Mouse (Mus musculus): ENCODE measurements around the gene Hoxa10. TPM values are rescaled to one million over a fixed set of nuclear protein-coding genes. Genes with fewer than 3 reads are reported as not detected.

Gene Hoxa10
- polyA plus RNA-seq, 1 experiment from 2014 or later: 10.0 TPM

DNA sequence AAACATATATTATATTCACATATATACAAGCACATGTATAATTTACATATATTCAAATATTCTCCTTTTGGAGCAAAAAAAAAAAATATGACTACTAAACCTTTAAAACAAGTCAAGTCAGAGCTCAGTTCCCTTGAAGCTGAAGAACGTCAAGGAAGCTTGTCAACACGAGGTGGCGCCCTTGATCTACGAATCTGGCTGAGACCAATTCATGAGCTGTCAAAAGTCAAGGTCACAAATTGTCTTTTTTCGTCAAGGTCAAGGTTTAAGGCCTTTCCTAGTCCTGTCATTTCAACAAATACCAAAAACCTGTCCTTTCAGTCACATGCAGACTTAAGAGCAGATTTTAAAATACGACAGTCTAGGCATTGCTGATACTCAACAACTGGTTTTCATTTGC lies 16.3 kb upstream of the Hoxa10 start:
- H3K4me2 ChIP-seq (ENCODE audit: low read depth, low read length): no peak overlapping the region
- H3K9ac ChIP-seq (ENCODE audit: low read depth, low read length): no peak overlapping the region
- no peaks in the 10 kb centered on the region for H3K9me3 ChIP-seq (ENCODE audit: control insufficient read depth, low read length)
- no peaks in the 10 kb centered on the region for H3K36me3 ChIP-seq (ENCODE audit: control insufficient read depth, insufficient read depth, low read length)
- 2% methylated on average over 6 of the region's 6 CpGs for WGBS
- H3K4me1 ChIP-seq (ENCODE audit: control insufficient read depth, insufficient read depth, low read length): peaks cover 11% of the 10 kb centered on the region
- no peak overlapping the region for H3K27ac ChIP-seq (ENCODE audit: low read length)
- peaks cover 63% of the 10 kb centered on the region for H3K27me3 ChIP-seq (replicated peaks; ENCODE audit: control insufficient read depth, insufficient read depth, low read length)
- no peak overlapping the region for H3K4me3 ChIP-seq (ENCODE audit: low read length)
- ATAC-seq: no peak

DNA sequence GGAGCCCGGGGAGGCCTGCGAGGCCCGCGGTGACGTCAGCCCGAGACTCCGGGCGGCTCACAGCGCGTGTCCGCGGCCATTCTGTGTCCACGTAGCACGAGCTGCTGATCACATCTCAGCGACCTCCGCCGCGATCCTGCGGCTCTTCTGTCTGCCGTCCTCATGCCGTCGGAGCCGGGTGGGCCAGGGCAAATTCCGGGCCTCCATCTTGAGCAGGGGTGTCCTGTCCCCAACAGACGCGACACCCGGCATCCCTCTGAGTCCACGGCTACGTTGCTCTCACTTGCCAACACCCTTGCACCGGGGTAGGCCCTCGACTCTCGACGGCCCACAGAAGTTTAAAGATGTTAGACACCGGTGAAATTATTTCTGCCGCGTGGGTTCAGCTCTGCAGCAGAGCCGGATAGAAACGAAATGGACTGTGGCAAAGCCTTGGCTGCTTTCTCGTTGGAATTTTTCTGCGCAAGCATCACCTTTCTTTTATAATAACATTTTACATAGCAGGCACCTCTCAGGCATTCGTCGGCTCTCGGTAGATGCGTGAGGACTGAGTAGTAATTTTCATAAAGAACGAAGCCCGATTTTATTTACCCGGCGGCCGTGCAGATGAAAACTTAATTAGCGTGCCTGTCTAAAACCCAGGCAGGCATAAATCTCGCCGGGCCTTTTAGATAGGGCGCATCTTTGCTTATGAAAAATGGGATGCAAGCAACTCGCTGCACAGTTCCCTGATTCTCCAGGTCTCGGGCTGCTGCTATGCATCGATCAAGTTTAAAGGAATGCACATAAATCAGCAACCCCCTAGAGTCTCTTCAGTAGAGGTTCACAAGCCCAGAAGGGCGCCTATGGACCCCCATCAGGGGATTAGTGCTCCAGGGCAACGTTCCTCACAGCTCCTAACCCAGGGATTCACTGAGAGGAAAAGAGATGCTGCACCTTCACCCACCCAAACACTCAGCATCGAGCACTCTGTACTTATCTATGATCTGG lies 13.2 kb upstream of the Hoxa10 start:
- Histone ChIP-seq H3K27ac (ENCODE audit: low read length) (no peak overlapping the region), H3K9me3 (ENCODE audit: control insufficient read depth, low read length) (no peaks in the 10 kb centered on the region), H3K4me2 (ENCODE audit: low read depth, low read length) (peak overlapping the region; percentile 14; the same call in 1 of the 2 replicates), H3K4me1 (ENCODE audit: control insufficient read depth, insufficient read depth, low read length) (no peaks in the 10 kb centered on the region), H3K9ac (ENCODE audit: low read depth, low read length) (no peak overlapping the region), H3K36me3 (ENCODE audit: control insufficient read depth, insufficient read depth, low read length) (no peaks in the 10 kb centered on the region), H3K27me3 (replicated peaks; ENCODE audit: control insufficient read depth, insufficient read depth, low read length) (peaks cover 58% of the 10 kb centered on the region), H3K4me3 (ENCODE audit: low read length) (0 out of 2 replicates have a peak overlapping the region, but pooled peaks have one; percentile 2)
- no peak for ATAC-seq
- 3% methylated on average over 59 of the region's 59 CpGs for WGBS

- Histone ChIP-seq H3K27me3 (replicated peaks; ENCODE audit: control insufficient read depth, insufficient read depth, low read length) (peaks cover 63% of the 10 kb centered on the region), H3K9me3 (ENCODE audit: control insufficient read depth, low read length) (no peaks in the 10 kb centered on the region), H3K4me3 (ENCODE audit: low read length) (no peak overlapping the region), H3K9ac (ENCODE audit: low read depth, low read length) (no peak overlapping the region), H3K4me1 (ENCODE audit: control insufficient read depth, insufficient read depth, low read length) (no peaks in the 10 kb centered on the region), H3K4me2 (ENCODE audit: low read depth, low read length) (no peak overlapping the region), H3K36me3 (ENCODE audit: control insufficient read depth, insufficient read depth, low read length) (no peaks in the 10 kb centered on the region), H3K27ac (ENCODE audit: low read length) (no peak overlapping the region)
- 2% methylated on average over 35 of the region's 35 CpGs for WGBS
- ATAC-seq: no peak
Measured at GRCm38 (mm10) chr6:52252775-52253376, 12.2 kb upstream of the Hoxa10 start.

DNA sequence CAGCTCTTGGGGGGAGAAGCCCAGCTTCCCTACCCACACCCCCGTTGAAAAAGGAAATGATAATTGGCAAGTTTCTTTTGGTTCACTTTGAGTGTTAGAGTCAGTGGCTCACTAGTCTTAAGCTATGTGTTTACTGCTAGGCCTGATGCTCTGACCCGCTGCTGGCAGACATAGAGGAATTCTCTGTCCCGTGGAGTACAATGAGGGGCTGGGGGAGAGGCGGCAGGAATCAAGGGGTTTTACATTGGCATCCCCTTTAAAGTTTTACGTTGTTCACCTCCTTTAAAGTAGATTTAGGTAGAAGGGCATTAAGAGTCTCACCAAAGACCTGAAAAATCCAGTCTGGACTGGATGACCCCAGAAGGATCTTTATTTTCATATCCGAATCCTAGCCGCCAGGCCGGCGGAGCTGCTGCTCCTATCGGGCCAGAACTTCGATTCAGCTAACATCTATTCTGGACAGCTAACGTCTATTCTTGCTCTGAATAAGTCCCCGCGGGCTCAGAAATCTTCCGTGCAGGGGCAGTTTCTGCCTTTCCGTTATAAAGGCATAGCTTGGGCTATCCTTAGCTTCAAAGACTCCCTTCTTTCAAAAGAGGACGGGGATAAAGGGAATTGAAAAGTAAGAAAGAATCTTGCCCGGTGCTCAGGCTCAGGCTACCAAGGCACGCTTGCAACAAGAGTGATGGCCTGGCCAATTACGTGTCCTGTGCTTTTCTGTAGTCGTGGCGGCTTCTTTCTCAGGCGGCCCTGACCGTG lies 11.5 kb upstream of the Hoxa10 start:
- Histone ChIP-seq H3K4me3 (ENCODE audit: low read length) (no peak overlapping the region), H3K4me2 (ENCODE audit: low read depth, low read length) (no peak overlapping the region), H3K27me3 (replicated peaks; ENCODE audit: control insufficient read depth, insufficient read depth, low read length) (peaks cover 66% of the 10 kb centered on the region), H3K9ac (ENCODE audit: low read depth, low read length) (no peak overlapping the region), H3K9me3 (ENCODE audit: control insufficient read depth, low read length) (no peaks in the 10 kb centered on the region), H3K4me1 (ENCODE audit: control insufficient read depth, insufficient read depth, low read length) (no peaks in the 10 kb centered on the region), H3K36me3 (ENCODE audit: control insufficient read depth, insufficient read depth, low read length) (no peaks in the 10 kb centered on the region), H3K27ac (ENCODE audit: low read length) (no peak overlapping the region)
- no peak for ATAC-seq
- WGBS: 4% methylated on average over 24 of the region's 24 CpGs

DNA sequence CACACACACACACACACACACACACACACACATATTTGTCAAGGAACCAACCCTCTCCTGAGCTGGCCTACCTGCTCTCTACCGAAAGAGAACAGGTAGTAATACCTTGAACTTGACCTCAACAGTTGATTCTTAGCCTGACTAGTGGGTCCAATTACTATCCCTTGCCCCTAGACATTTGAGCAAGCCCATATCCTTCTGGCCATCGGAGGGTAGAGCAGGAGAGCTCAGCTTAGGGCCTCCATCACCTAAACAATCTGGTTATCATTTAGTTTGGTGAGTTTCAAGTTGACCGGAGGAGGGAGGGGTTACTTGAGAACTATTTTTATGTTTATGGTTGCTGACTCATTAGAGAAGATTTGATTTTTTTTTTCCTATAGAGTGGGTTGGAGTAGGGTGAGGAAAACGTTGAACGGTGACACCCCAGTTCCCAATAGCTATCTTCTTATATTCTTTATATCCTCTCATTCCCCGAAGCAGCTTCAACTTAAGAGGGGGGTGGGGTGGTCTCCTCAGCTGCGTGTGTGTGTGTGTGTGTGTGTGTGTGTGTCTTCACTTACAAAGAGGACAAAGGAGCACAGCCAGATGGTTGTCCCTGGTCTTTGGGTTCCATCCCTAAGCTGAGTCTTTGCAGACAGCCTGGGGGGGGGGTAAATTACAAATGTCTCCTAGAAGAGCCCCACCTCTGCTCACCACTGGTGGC lies 10.7 kb upstream of the Hoxa10 start:
- Histone ChIP-seq H3K4me3 (ENCODE audit: low read length) (no peak overlapping the region), H3K36me3 (ENCODE audit: control insufficient read depth, insufficient read depth, low read length) (no peaks in the 10 kb centered on the region), H3K27ac (ENCODE audit: low read length) (no peak overlapping the region), H3K27me3 (replicated peaks; ENCODE audit: control insufficient read depth, insufficient read depth, low read length) (peaks cover 69% of the 10 kb centered on the region), H3K9ac (ENCODE audit: low read depth, low read length) (no peak overlapping the region), H3K4me1 (ENCODE audit: control insufficient read depth, insufficient read depth, low read length) (no peaks in the 10 kb centered on the region), H3K4me2 (ENCODE audit: low read depth, low read length) (no peak overlapping the region), H3K9me3 (ENCODE audit: control insufficient read depth, low read length) (no peaks in the 10 kb centered on the region)
- 0 out of 2 replicates have a peak, but pooled peaks have one; percentile 7 for ATAC-seq
- WGBS: 14% methylated on average over 7 of the region's 7 CpGs

- no peaks in the 10 kb centered on the region for H3K4me1 ChIP-seq (ENCODE audit: control insufficient read depth, insufficient read depth, low read length)
- no peak overlapping the region for H3K9ac ChIP-seq (ENCODE audit: low read depth, low read length)
- peaks cover 77% of the 10 kb centered on the region for H3K27me3 ChIP-seq (replicated peaks; ENCODE audit: control insufficient read depth, insufficient read depth, low read length)
- no peak overlapping the region for H3K4me2 ChIP-seq (ENCODE audit: low read depth, low read length)
- no peak overlapping the region for H3K4me3 ChIP-seq (ENCODE audit: low read length)
- H3K36me3 ChIP-seq (ENCODE audit: control insufficient read depth, insufficient read depth, low read length): no peaks in the 10 kb centered on the region
- WGBS: 6% methylated on average over 4 of the region's 4 CpGs
- no peak for ATAC-seq
- H3K27ac ChIP-seq (ENCODE audit: low read length): no peak overlapping the region
- no peaks in the 10 kb centered on the region for H3K9me3 ChIP-seq (ENCODE audit: control insufficient read depth, low read length)
Measured at GRCm38 (mm10) chr6:52249826-52250225, 9.2 kb upstream of the Hoxa10 start.

DNA sequence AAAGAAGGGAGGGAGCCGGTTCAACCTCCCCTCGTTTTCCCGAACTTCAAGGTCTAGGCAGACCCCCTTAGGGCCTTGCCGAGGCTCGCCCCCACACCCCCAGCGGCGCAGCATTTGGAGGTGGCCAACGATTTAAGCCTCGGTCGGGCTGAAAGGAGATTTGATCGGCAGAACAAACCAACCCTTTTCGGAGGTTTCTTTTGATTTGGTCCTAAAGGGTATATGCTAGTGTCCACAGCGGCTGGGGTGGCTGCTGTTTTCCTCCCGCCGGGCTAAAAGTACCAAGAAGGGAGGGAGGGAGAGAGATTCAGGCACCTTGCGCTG lies 8.7 kb upstream of the Hoxa10 start:
- no peak overlapping the region; the same call in 1 of the 2 replicates for H3K9ac ChIP-seq (ENCODE audit: low read depth, low read length)
- H3K4me2 ChIP-seq (ENCODE audit: low read depth, low read length): no peak overlapping the region
- H3K27me3 ChIP-seq (replicated peaks; ENCODE audit: control insufficient read depth, insufficient read depth, low read length): peaks cover 76% of the 10 kb centered on the region
- no peak overlapping the region for H3K4me3 ChIP-seq (ENCODE audit: low read length)
- H3K36me3 ChIP-seq (ENCODE audit: control insufficient read depth, insufficient read depth, low read length): no peaks in the 10 kb centered on the region
- no peak for ATAC-seq
- H3K27ac ChIP-seq (ENCODE audit: low read length): no peak overlapping the region
- no peaks in the 10 kb centered on the region for H3K4me1 ChIP-seq (ENCODE audit: control insufficient read depth, insufficient read depth, low read length)
- H3K9me3 ChIP-seq (ENCODE audit: control insufficient read depth, low read length): no peaks in the 10 kb centered on the region
- 2% methylated on average over 16 of the region's 16 CpGs for WGBS

DNA sequence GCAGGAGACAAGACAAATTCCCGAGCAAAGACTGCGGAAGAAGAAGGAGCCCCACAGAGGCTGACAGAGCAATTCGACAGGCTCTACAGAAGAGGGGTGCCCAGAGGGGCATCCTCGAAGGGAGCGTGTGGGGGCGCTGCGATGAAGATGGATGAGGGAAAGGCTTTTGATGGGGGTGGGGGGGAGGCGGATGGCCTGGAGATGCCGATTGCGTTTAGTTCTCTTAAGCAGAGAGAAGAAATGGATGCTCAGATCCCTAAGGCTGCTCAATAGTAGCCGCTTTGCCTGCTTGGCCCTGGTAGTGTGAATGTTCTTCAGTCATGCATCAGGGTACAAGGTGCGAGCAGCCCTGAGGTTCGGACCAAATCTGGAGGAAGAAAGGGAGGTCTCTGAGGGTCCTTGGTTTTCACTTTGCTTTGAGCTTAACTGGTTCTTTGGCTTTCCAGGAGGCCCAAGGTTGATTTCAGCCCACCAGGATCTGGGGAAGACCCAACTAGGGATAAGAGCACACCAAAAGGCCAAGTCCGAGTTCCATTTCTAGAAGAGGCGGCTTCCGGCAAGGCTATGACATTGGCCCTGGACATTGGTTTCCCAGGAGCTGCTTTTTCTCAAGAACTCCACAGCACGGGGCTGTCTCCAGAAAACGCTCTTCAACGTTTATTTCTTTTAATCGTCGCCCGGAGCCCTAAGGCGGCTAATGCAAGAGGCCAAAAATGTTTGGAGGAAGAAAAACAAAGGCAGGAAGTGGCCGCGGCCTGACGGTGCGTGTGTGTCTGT lies 8.2 kb upstream of the Hoxa10 start:
- no peaks in the 10 kb centered on the region for H3K9me3 ChIP-seq (ENCODE audit: control insufficient read depth, low read length)
- peaks cover 75% of the 10 kb centered on the region for H3K27me3 ChIP-seq (replicated peaks; ENCODE audit: control insufficient read depth, insufficient read depth, low read length)
- no peak overlapping the region for H3K27ac ChIP-seq (ENCODE audit: low read length)
- no peak for ATAC-seq
- no peaks in the 10 kb centered on the region for H3K36me3 ChIP-seq (ENCODE audit: control insufficient read depth, insufficient read depth, low read length)
- H3K4me1 ChIP-seq (ENCODE audit: control insufficient read depth, insufficient read depth, low read length): no peaks in the 10 kb centered on the region
- no peak overlapping the region for H3K4me2 ChIP-seq (ENCODE audit: low read depth, low read length)
- WGBS: 2% methylated on average over 27 of the region's 27 CpGs
- H3K9ac ChIP-seq (ENCODE audit: low read depth, low read length): no peak overlapping the region; the same call in 1 of the 2 replicates
- H3K4me3 ChIP-seq (ENCODE audit: low read length): peak overlapping the region; percentile 4; the same call in 1 of the 2 replicates

Measured in intestine, embryonic 16.5 days (tissue).